Mouse (Mus musculus): ENCODE measurements around the gene Ndufaf4. TPM values are rescaled to one million over a fixed set of nuclear protein-coding genes. Genes with fewer than 3 reads are reported as not detected.
"Not testable (repeated sequence)": the region's sequence is repeated elsewhere in the genome, so short reads cannot be mapped to it uniquely, and the experiment has no call there.

Ndufaf4 gene
- polyA plus RNA-seq (2014; fragmentation: Nextera tagmentation; extraction: Ambion mirVana): 70.4 and 71.7 TPM in 2 replicates

DNA sequence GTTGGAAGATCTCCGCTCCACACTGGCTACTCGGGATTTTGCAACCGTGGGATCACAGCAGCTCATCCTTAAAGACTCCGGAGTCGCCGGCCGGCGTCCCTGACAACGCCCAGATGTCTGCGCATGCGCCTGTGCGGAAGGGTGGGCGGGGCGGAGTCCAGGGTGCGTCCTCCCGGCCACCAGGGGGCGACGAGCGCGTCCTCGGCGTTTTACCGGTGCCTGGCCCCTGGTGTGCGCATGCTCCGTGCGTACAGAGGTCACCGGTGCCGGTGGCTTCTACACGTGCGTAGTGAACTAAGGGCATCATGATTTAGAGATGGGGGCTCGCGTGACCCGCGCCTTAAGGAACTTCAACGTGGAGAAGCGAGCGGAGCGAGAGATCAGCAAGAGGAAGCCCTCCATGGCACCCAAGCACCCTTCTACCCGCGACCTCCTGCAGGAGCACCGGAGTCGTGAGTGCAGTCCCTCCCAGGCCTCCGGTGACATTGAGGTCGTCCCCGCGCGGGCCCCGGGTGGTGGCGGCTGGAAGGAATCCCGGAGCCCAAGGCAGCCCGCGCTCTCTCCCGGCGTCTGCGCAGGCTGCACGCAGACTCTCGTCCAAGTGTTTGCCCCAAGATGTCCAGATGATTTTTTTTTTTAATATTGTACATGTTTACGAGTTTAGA lies at the start of gene Ndufaf4:
Ndufaf4 (plus strand) TSS at position 233 of the 665 bp plus-strand sequence.
- H3K36me3 ChIP-seq (ENCODE audit: control insufficient read depth, insufficient read depth, low read length): peaks cover 6% of the 10 kb centered on the region; the same call in 1 of the 2 replicates
- H3K9me3 ChIP-seq (ENCODE audit: control insufficient read depth, low read length): no peaks in the 10 kb centered on the region
- under 1% methylated on average over 58 of the region's 58 CpGs for WGBS
- H3K4me3 ChIP-seq (ENCODE audit: low read depth, low read length): peak within 1 kb of the TSS; percentile 62
- peak within 1 kb of the TSS; percentile 77 for H3K4me2 ChIP-seq (ENCODE audit: low read depth, low read length)
- H3K27ac ChIP-seq (ENCODE audit: low read depth, low read length): no peak within 1 kb of the TSS; the same call in 1 of the 2 replicates
- no peaks in the 10 kb centered on the region for H3K27me3 ChIP-seq (ENCODE audit: control insufficient read depth, insufficient read depth, low read length)
- peak within 1 kb of the TSS; percentile 58 for H3K9ac ChIP-seq (replicated peaks; ENCODE audit: low read depth, low read length)
- ATAC-seq (ENCODE audit: low read depth): peak; percentile 98
- no peaks in the 10 kb centered on the region for H3K4me1 ChIP-seq (ENCODE audit: control insufficient read depth, insufficient read depth, low read length)

DNA sequence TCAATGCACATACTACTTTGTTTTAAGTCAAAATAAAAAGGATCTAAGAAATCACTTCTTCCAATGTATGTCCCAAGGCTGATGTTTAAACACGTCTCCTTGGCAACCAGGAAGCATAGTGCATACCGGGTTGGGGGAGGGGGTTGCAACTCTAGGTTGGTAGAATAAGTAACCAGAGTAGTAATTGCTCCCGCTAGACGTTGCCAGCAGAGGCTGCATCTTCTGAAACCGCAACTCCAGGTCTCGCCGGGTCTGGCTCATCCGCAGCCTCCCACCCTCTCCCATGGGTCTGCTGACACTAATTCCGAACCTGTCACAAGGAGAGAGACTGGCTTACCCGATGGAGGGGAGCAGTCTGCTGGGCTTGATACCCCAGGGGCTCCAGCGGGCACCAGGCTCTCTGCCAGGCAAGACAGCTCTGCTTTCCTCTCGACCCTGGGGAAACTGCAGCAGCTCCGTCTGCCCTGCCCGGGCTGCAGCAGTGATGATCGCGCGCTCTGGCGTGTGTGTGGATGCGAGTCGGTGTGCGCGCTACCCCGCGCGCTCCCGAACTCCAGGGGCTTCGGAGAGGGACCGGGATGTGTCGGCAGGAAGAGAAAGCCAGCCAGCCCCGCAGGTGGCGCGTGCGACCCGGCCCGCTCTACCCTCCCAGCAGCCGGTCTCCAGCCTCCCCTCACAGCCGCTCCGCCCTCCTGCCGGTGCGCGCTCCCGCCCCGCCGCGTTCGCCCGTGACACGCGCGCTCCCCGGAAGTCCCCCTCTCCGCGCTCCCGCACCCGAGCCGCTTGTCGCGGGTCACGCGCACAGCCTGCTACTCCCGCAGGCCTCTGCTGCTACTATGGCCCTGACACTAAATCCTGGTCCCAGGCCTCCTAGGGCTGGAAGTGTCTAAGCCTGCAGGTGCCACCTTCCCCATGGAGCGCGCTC lies 47.2 kb upstream of the Ndufaf4 start, which contains the start of gene Klhl32:
Klhl32 (minus strand) TSS at position 724 of the 925 bp plus-strand sequence.
- Histone ChIP-seq H3K9ac (replicated peaks; ENCODE audit: low read depth, low read length) (peak within 1 kb of the TSS; percentile 81), H3K9me3 (ENCODE audit: control insufficient read depth, low read length) (no peaks in the 10 kb centered on the region), H3K27me3 (ENCODE audit: control insufficient read depth, insufficient read depth, low read length) (no peaks in the 10 kb centered on the region), H3K36me3 (ENCODE audit: control insufficient read depth, insufficient read depth, low read length) (no peaks in the 10 kb centered on the region), H3K4me3 (ENCODE audit: low read depth, low read length) (peak within 1 kb of the TSS; percentile 64), H3K27ac (ENCODE audit: low read depth, low read length) (peak within 1 kb of the TSS; percentile 92), H3K4me1 (ENCODE audit: control insufficient read depth, insufficient read depth, low read length) (peaks cover 17% of the 10 kb centered on the region), H3K4me2 (ENCODE audit: low read depth, low read length) (peak within 1 kb of the TSS; percentile 65)
- WGBS: under 1% methylated on average over 56 of the region's 63 CpGs
- peak; percentile 95 for ATAC-seq (ENCODE audit: low read depth)

DNA sequence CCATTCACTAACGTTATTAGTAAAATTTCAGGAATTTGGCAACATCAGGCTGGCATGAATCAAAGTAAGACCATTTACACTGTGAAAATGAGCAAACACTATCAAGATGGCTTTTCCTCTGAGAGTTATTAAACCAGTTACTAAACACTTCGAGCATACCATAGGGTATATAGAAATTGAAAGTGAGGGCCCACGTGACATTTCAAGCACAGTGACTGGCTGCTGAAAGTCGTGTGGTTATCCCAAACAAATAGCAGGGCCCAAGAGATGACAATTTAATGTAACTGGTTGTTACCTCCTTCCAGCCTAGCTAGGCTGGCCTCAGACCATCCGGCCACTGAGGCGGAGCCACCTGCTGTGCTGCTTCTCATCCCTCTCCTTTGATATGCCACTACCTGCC lies 32.2 kb upstream of the Ndufaf4 start:
- WGBS: 44% methylated on average over 6 of the region's 6 CpGs
- Histone ChIP-seq H3K36me3 (ENCODE audit: control insufficient read depth, insufficient read depth, low read length) (no peaks in the 10 kb centered on the region), H3K9ac (replicated peaks; ENCODE audit: low read depth, low read length) (no peak overlapping the region), H3K4me1 (ENCODE audit: control insufficient read depth, insufficient read depth, low read length) (no peaks in the 10 kb centered on the region), H3K27ac (ENCODE audit: low read depth, low read length) (no peak overlapping the region), H3K27me3 (ENCODE audit: control insufficient read depth, insufficient read depth, low read length) (no peaks in the 10 kb centered on the region), H3K4me2 (ENCODE audit: low read depth, low read length) (no peak overlapping the region), H3K4me3 (ENCODE audit: low read depth, low read length) (no peak overlapping the region), H3K9me3 (ENCODE audit: control insufficient read depth, low read length) (no peaks in the 10 kb centered on the region)
- peak; percentile 41; the same call in 1 of the 2 replicates for ATAC-seq (ENCODE audit: low read depth)

- Histone ChIP-seq H3K27me3 (ENCODE audit: control insufficient read depth, insufficient read depth, low read length) (no peaks in the 10 kb centered on the region), H3K4me3 (ENCODE audit: low read depth, low read length) (no peak overlapping the region), H3K4me1 (ENCODE audit: control insufficient read depth, insufficient read depth, low read length) (no peaks in the 10 kb centered on the region), H3K36me3 (ENCODE audit: control insufficient read depth, insufficient read depth, low read length) (no peaks in the 10 kb centered on the region), H3K27ac (ENCODE audit: low read depth, low read length) (no peak overlapping the region), H3K4me2 (ENCODE audit: low read depth, low read length) (no peak overlapping the region), H3K9ac (replicated peaks; ENCODE audit: low read depth, low read length) (no peak overlapping the region), H3K9me3 (ENCODE audit: control insufficient read depth, low read length) (no peaks in the 10 kb centered on the region)
- 84% methylated on average over 4 of the region's 4 CpGs for WGBS
- no peak for ATAC-seq (ENCODE audit: low read depth)
These were observed 28.7 kb upstream of the Ndufaf4 start for GRCm38 (mm10) chr4:24869230-24869629.

- H3K9me3 ChIP-seq (ENCODE audit: control insufficient read depth, low read length); H3K9ac ChIP-seq (replicated peaks; ENCODE audit: low read depth, low read length); H3K4me3 ChIP-seq (ENCODE audit: low read depth, low read length); H3K36me3 ChIP-seq (ENCODE audit: control insufficient read depth, insufficient read depth, low read length); ATAC-seq (ENCODE audit: low read depth); H3K27me3 ChIP-seq (ENCODE audit: control insufficient read depth, insufficient read depth, low read length); H3K4me1 ChIP-seq (ENCODE audit: control insufficient read depth, insufficient read depth, low read length); H3K27ac ChIP-seq (ENCODE audit: low read depth, low read length); H3K4me2 ChIP-seq (ENCODE audit: low read depth, low read length): not testable (repeated sequence)
- WGBS: 44% methylated on average over 2 of the region's 2 CpGs
These were observed 8.5 kb upstream of the Ndufaf4 start for GRCm38 (mm10) chr4:24889386-24889785.

DNA sequence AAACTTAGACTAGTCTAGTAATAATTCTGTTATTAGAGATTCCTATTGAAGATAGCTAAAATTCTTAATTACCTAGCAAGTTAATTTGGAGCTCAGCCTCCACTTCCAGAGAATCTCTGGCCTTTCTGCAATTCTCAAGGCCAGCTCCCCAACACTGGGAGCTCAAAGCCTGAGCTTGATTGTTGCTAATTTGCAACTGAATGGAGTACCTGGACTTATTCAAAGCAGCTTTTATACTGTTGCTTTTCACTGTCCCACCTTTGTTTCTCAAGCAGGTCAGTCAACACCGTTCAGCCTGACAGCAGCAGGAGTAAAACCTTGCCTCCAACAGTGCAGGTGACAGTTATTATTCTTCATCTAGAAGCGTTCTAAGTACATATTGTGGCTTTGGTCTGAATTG lies 5.6 kb upstream of the Ndufaf4 start:
- not testable (repeated sequence) for H3K27ac ChIP-seq (ENCODE audit: low read depth, low read length); H3K36me3 ChIP-seq (ENCODE audit: control insufficient read depth, insufficient read depth, low read length); H3K9me3 ChIP-seq (ENCODE audit: control insufficient read depth, low read length); H3K4me3 ChIP-seq (ENCODE audit: low read depth, low read length); ATAC-seq (ENCODE audit: low read depth); H3K9ac ChIP-seq (replicated peaks; ENCODE audit: low read depth, low read length); H3K4me1 ChIP-seq (ENCODE audit: control insufficient read depth, insufficient read depth, low read length); H3K27me3 ChIP-seq (ENCODE audit: control insufficient read depth, insufficient read depth, low read length); H3K4me2 ChIP-seq (ENCODE audit: low read depth, low read length)
- WGBS: 63% methylated on average over 2 of the region's 2 CpGs

GRCm38 (mm10) chr4:24894625-24895024 lies 3.3 kb upstream of the Ndufaf4 start:
- Histone ChIP-seq H3K4me1 (ENCODE audit: control insufficient read depth, insufficient read depth, low read length) (no peaks in the 10 kb centered on the region), H3K36me3 (ENCODE audit: control insufficient read depth, insufficient read depth, low read length) (no peaks in the 10 kb centered on the region), H3K4me3 (ENCODE audit: low read depth, low read length) (no peak overlapping the region), H3K27me3 (ENCODE audit: control insufficient read depth, insufficient read depth, low read length) (no peaks in the 10 kb centered on the region), H3K9me3 (ENCODE audit: control insufficient read depth, low read length) (no peaks in the 10 kb centered on the region), H3K4me2 (ENCODE audit: low read depth, low read length) (no peak overlapping the region), H3K9ac (replicated peaks; ENCODE audit: low read depth, low read length) (no peak overlapping the region), H3K27ac (ENCODE audit: low read depth, low read length) (no peak overlapping the region)
- ATAC-seq (ENCODE audit: low read depth): no peak
- 81% methylated on average over 4 of the region's 4 CpGs for WGBS

DNA sequence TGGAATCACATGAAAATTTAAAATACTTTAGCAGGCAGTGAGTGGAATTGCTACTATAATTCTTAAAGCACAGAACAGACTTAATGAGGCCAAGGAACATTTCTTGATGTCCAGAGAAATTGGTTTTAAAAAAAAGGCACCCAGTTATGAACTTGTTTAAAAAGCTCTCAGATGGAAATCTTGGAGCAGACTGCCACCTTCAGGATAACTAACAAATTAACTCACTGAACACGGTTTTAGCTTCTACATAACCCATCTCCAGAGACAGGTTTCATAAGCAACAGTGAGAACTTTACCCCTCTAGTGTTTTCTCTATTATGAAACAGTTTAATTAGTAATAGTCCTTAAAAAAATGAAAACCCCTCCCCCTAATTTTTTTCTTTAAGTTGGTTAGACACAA lies 1.1 kb upstream of the Ndufaf4 start:
- Histone ChIP-seq H3K36me3 (ENCODE audit: control insufficient read depth, insufficient read depth, low read length) (peaks cover 3% of the 10 kb centered on the region; the same call in 1 of the 2 replicates), H3K9me3 (ENCODE audit: control insufficient read depth, low read length) (no peaks in the 10 kb centered on the region), H3K27me3 (ENCODE audit: control insufficient read depth, insufficient read depth, low read length) (no peaks in the 10 kb centered on the region), H3K4me1 (ENCODE audit: control insufficient read depth, insufficient read depth, low read length) (no peaks in the 10 kb centered on the region), H3K9ac (replicated peaks; ENCODE audit: low read depth, low read length) (no peak overlapping the region), H3K4me2 (ENCODE audit: low read depth, low read length) (peak overlapping the region; percentile 77), H3K27ac (ENCODE audit: low read depth, low read length) (no peak overlapping the region), H3K4me3 (ENCODE audit: low read depth, low read length) (peak overlapping the region; percentile 62; the same call in 1 of the 2 replicates)
- 0% methylated on average over 1 of the region's 1 CpGs for WGBS
- ATAC-seq (ENCODE audit: low read depth): no peak

DNA sequence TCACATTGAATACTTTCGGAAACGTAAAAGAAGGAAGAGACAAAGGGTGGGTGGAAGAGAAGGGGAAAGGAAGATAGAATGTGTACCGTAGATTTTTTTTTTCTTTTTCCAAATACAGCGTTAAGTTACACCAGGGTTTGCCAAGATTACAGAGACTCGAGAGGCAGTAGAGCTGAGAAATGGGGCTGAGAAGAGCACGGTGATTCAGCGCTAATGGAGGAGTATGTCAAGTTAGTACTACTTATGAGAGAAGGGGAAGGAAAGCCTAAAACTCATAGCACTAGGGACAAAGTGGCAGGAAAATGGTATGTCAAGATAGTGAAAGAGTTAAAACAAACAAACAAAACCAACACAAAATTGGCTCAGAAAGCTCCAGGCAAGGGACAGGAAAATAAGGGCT lies 532 bp upstream of the Ndufaf4 start:
- H3K27ac ChIP-seq (ENCODE audit: low read depth, low read length): no peak overlapping the region; the same call in 1 of the 2 replicates
- H3K9me3 ChIP-seq (ENCODE audit: control insufficient read depth, low read length): no peaks in the 10 kb centered on the region
- 14% methylated on average over 7 of the region's 7 CpGs for WGBS
- peak overlapping the region; percentile 77 for H3K4me2 ChIP-seq (ENCODE audit: low read depth, low read length)
- H3K36me3 ChIP-seq (ENCODE audit: control insufficient read depth, insufficient read depth, low read length): peaks cover 6% of the 10 kb centered on the region; the same call in 1 of the 2 replicates
- peak; percentile 55 for ATAC-seq (ENCODE audit: low read depth)
- no peaks in the 10 kb centered on the region for H3K4me1 ChIP-seq (ENCODE audit: control insufficient read depth, insufficient read depth, low read length)
- no peaks in the 10 kb centered on the region for H3K27me3 ChIP-seq (ENCODE audit: control insufficient read depth, insufficient read depth, low read length)
- H3K4me3 ChIP-seq (ENCODE audit: low read depth, low read length): peak overlapping the region; percentile 62
- H3K9ac ChIP-seq (replicated peaks; ENCODE audit: low read depth, low read length): no peak overlapping the region

All from neural tube, embryonic 14.5 days (tissue).